In the genomic region with DNA sequence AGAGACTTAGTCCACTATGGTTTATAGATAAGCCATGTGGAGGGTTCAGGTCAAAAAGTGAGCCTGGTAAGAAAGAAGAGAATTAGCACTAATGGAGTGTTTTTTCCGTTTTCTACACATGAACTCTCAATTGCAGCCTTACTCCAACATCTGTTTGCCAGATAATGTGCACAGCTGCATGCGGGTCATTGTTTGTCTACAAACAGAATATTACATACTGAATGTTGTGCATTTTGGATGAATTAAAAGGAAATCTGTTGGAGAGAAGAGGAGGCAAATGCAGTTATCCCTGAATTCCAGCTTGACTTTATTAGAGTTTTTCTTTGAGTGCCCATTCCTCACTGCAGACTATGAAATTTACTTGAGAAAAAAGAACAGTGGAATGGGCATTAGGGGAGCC, we compare ENCODE assay signal across 21 mouse cellular contexts.
A peak's percentile ranks its signal among the peaks of the same experiment; 100 is the strongest.
DNase-seq lines count a peak whose midpoint lies in the region; ATAC-seq and TF ChIP-seq lines count a peak whose summit lies in the region.
"Had no signal": no experiment of that assay in that cellular context is flagged by ENCODE, and none has a peak within 500 bp of the region (broad histone marks: within the 10 kb centered on the region; RNA-seq: fewer than 3 reads in every experiment).

No protein-coding gene starts in this region.

- no peak for TF ChIP-seq POLR2A in limb, embryonic 14.5 days (IDR thresholded peaks at IDR 0.05; ENCODE audit: borderline replicate concordance, extremely low read depth, insufficient read depth, insufficient read length)

- 0 out of 2 replicates have a peak, but pooled peaks have one; percentile 44 for ATAC-seq in limb, embryonic 11.5 days (ENCODE audit: insufficient number of reproducible peaks, low FRiP score, low TSS enrichment, low read depth)
- ATAC-seq in limb, embryonic 14.5 days (ENCODE audit: low FRiP score, low read depth) = no peak
- ATAC-seq: forebrain, embryonic 14.5 days; forebrain, embryonic 16.5 days had no signal

- H3K4me1 ChIP-seq in limb, embryonic 11.5 days (ENCODE audit: control insufficient read depth, insufficient read depth, low read length) = no peaks in the 10 kb centered on the region
- peaks cover 18% of the 10 kb centered on the region for H3K4me1 ChIP-seq in limb, embryonic 10.5 days
- H3K4me1 ChIP-seq in limb, embryonic 14.5 days (ENCODE audit: control insufficient read depth, insufficient read depth, low read length) = peaks cover 11% of the 10 kb centered on the region; the same call in 1 of the 2 replicates
- H3K4me1 ChIP-seq: embryonic facial prominence, embryonic 12.5 days; forebrain, embryonic 12.5 days had no signal

- WGBS in limb, embryonic 11.5 days = 37% methylated on average over 2 of the region's 2 CpGs
- WGBS in limb, embryonic 10.5 days = 64% methylated on average over 2 of the region's 2 CpGs
- WGBS in limb, embryonic 14.5 days = 21% methylated on average over 2 of the region's 2 CpGs

- no peak overlapping the region for H3K4me3 ChIP-seq in limb, embryonic 11.5 days (ENCODE audit: low read depth, low read length)
- H3K4me3 ChIP-seq in limb, embryonic 10.5 days = no peak overlapping the region
- H3K4me3 ChIP-seq in limb, embryonic 14.5 days (replicated peaks; ENCODE audit: low read length) = no peak overlapping the region
- no peak overlapping the region for H3K4me3 ChIP-seq in left cerebral cortex, adult 2 months
- H3K4me3 ChIP-seq: embryonic facial prominence, embryonic 12.5 days; forebrain, embryonic 10.5 days; forebrain, embryonic 12.5 days had no signal

- H3K27me3 ChIP-seq in limb, embryonic 11.5 days (ENCODE audit: control insufficient read depth, insufficient read depth, low read length) = no peaks in the 10 kb centered on the region
- H3K27me3 ChIP-seq in limb, embryonic 10.5 days (ENCODE audit: low read depth, poor library complexity, severe bottlenecking) = peaks cover 5% of the 10 kb centered on the region; the same call in 1 of the 2 replicates
- no peaks in the 10 kb centered on the region for H3K27me3 ChIP-seq in limb, embryonic 14.5 days (ENCODE audit: control insufficient read depth, insufficient read depth, low read length)
- H3K27me3 ChIP-seq: embryonic facial prominence, embryonic 12.5 days; forebrain, embryonic 12.5 days had no signal

- no peaks in the 10 kb centered on the region for H3K36me3 ChIP-seq in limb, embryonic 11.5 days (ENCODE audit: control insufficient read depth, insufficient read depth, low read length)
- H3K36me3 ChIP-seq in limb, embryonic 10.5 days = no peaks in the 10 kb centered on the region
- H3K36me3 ChIP-seq in limb, embryonic 14.5 days (ENCODE audit: control insufficient read depth, insufficient read depth, low read length) = no peaks in the 10 kb centered on the region
- H3K36me3 ChIP-seq: embryonic facial prominence, embryonic 12.5 days; forebrain, embryonic 10.5 days; forebrain, embryonic 12.5 days had no signal

- intact Hi-C loops in left cerebral cortex, adult 2 months (cut with DNase I) = no loop called here

- H3K9ac ChIP-seq in limb, embryonic 11.5 days (ENCODE audit: low read length) = no peak overlapping the region
- H3K9ac ChIP-seq in limb, embryonic 14.5 days (ENCODE audit: low read depth, low read length, severe bottlenecking) = no peak overlapping the region
- H3K9ac ChIP-seq: embryonic facial prominence, embryonic 12.5 days; forebrain, embryonic 12.5 days had no signal

- H3K27ac ChIP-seq in limb, embryonic 11.5 days (replicated peaks; ENCODE audit: low read depth, low read length) = no peak overlapping the region
- H3K27ac ChIP-seq in limb, embryonic 10.5 days = no peak overlapping the region
- no peak overlapping the region for H3K27ac ChIP-seq in limb, embryonic 14.5 days (replicated peaks; ENCODE audit: low read depth, low read length)
- H3K27ac ChIP-seq in left cerebral cortex, adult 2 months = no peak overlapping the region
- H3K27ac ChIP-seq: embryonic facial prominence, embryonic 12.5 days; forebrain, embryonic 10.5 days; forebrain, embryonic 12.5 days had no signal

- DNase-seq in limb, embryonic 11.5 days (ENCODE audit: low spot score) = no peak
- no peak for DNase-seq in limb, embryonic 10.5 days (ENCODE audit: low spot score)
- peak; percentile 34 for DNase-seq in forelimb bud, embryonic 11.5 days (ENCODE audit: low read depth, low spot score)
- DNase-seq in limb, embryonic 14.5 days (ENCODE audit: low spot score) = peak; percentile 35
- no peak for DNase-seq in left cerebral cortex, adult 2 months (ENCODE audit: extremely low spot score in 1 of 2, low spot score in 2 of 2)
- no peak for DNase-seq in lung, postnatal 14 days
- DNase-seq: adrenal gland, adult 2 months; adrenal gland, postnatal 10 days; adrenal gland, postnatal 25 days; cerebellum, adult 11 months; cerebellum, adult 18-20 months; cerebellum, adult 8-10 months; cerebellum, adult 9-11 months; cerebellum, postnatal 14 days; cerebellum, postnatal 36 days; embryo, embryonic 11 days had no signal

- no peak overlapping the region for H3K4me2 ChIP-seq in limb, embryonic 11.5 days (ENCODE audit: low read depth, severe bottlenecking)
- H3K4me2 ChIP-seq in limb, embryonic 14.5 days (replicated peaks; ENCODE audit: low read depth, low read length, severe bottlenecking) = no peak overlapping the region
- H3K4me2 ChIP-seq: embryonic facial prominence, embryonic 12.5 days; forebrain, embryonic 12.5 days had no signal

- no peak for TF ChIP-seq CTCF in left cerebral cortex, adult 2 months (IDR thresholded peaks at IDR 0.05)

- no peaks in the 10 kb centered on the region for H3K9me3 ChIP-seq in limb, embryonic 11.5 days (ENCODE audit: control insufficient read depth, low read length)
- H3K9me3 ChIP-seq in limb, embryonic 10.5 days (replicated peaks) = no peaks in the 10 kb centered on the region
- H3K9me3 ChIP-seq in limb, embryonic 14.5 days (ENCODE audit: control insufficient read depth, low read length) = no peaks in the 10 kb centered on the region
- H3K9me3 ChIP-seq: embryonic facial prominence, embryonic 12.5 days; forebrain, embryonic 10.5 days; forebrain, embryonic 12.5 days had no signal

Comparison
In these comparisons a context has a peak if more than half of its experiments do, and no peak if none do; other contexts are left out.
1. DNase-seq: peak in forelimb bud, embryonic 11.5 days (single experiment) and limb, embryonic 14.5 days (single experiment); none in limb, embryonic 11.5 days (single experiment), limb, embryonic 10.5 days (single experiment), left cerebral cortex, adult 2 months (0 of 2) and lung, postnatal 14 days (single experiment).